Mouse (Mus musculus): ENCODE data around the gene Gns.

Gns gene

GRCm38 (mm10) chr10:121427136-121427535 is 62.2 kb downstream of the Gns start:
- in situ Hi-C loops (cut with MboI; ENCODE audit: low sequenced_read_pairs): no loop called here

DNA sequence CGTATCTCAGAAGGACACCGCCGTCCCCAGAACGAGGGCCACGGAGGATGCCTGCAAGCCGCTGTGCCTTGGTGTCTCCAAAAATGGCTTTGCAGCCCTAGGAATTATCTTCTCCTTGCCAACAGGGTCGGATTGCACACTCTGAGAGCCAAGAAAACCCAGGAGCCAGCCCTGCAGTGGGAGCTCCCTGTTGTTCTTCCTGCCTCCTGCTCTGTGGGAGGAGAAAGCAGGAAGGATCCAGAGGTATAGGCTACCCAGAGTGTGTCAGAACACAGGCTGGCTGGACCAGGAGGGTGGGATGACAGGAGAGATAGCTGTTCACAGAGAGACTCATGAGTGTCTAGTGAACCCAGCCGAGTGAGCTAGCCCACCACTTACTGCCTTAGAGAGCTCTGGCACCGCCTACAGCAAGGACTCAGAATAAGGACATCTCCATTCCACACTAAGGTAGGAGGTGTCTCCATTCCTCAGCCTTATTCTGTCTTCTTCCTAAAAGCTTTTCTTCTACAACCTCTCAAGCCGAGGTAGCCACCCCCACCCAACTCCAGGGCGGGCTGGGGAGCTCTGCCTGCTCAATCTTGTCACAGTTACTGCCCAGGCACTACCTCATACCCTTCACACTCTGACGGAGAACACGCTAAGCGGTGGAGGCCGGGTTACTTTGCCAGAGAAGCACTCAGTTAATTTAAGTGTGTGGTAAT is 63.3 kb downstream of the Gns start:
- in situ Hi-C loops (cut with MboI; ENCODE audit: low sequenced_read_pairs): no loop called here

DNA sequence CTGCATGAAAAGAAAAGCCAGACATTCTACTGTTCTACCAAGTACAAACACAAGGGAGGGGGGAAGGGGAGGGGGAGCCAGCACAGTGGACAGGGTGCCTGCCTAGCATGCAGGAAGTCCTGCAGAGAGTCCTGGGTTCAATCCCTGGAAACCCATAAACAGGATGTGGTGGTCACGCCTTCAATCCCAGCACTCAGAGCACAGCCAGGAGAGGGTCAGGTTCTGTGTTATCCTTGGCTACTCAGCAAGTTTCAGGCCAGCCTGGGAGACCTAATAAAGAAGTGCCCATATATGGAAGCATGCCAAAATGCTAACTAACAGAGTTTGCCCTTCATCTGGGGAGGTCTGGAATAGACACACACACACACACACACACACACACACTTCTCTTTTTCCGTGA is 64.2 kb downstream of the Gns start:
- in situ Hi-C loops (cut with MboI; ENCODE audit: low sequenced_read_pairs): no loop called here

- in situ Hi-C loops (cut with MboI; ENCODE audit: low sequenced_read_pairs): no loop called here
Measured at GRCm38 (mm10) chr10:121429581-121429980, 64.7 kb downstream of the Gns start.

- in situ Hi-C loops (cut with MboI; ENCODE audit: low sequenced_read_pairs): no loop called here
Measured at GRCm38 (mm10) chr10:121429981-121430682, 65.2 kb downstream of the Gns start.

GRCm38 (mm10) chr10:121430764-121431540 is 66.1 kb downstream of the Gns start:
- in situ Hi-C loops (cut with MboI; ENCODE audit: low sequenced_read_pairs): no loop called here

DNA sequence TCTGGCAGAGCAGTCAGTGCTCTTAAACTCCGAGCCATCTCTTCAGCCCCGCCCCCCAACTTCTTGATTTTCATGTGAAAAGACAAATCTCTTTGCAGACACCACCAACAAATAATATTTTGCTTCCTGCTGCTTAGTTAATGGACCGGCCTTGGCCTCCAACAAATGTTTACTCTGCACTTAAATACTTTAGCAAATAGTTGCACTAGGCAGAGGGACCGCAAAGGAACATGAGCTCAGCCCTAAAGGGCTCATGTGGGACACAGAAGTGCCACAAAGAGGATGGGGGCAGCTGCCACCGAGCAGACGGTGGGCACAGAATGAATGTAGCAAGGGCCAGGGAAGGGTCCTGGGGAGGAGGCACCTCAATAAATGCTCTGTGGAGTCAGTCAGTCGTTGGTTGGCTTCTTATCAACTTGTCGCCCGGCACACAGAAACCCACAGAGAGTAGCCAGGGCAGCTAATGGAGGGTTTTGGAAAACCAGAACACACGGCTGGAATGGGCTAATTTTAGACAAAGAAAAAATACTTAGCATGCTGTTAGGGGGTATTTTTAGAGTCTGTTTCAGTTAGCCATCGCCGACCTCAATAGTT is 67.2 kb downstream of the Gns start:
- in situ Hi-C loops (cut with MboI; ENCODE audit: low sequenced_read_pairs): no loop called here

GRCm38 (mm10) chr10:121432635-121433280 is 67.9 kb downstream of the Gns start:
- in situ Hi-C loops (cut with MboI; ENCODE audit: low sequenced_read_pairs): no loop called here

DNA sequence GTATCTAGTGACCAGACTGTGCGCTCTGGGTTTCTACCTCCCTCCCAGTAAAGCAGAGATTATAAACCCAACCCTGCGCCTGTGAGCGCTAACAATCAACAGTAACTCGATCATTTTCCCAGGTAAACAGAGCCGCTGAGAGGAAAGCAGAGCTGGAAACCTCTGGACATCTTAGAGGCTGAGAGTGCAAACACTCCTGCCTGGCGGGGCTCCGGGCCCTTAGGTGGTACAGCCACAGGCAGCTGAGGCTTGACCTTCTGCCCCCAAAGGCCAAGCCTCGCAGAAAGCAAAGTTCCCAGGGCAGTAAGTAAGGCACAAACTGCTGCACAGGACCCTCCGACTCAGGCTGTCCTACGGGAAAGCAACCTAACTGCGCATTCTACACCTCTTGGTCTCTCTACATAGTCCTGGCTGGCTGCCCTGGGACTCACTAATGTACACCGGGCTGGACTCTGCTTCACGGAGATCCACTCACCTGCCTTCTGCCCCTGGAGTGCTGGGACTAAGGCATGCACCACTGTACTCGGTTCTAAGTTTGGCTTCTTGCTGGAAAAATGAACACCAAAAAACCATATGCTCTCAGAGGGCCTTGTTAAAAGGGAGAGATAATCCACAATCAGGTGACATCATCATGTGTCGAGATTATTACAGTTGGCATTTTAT is 69.7 kb downstream of the Gns start:
- in situ Hi-C loops (cut with MboI; ENCODE audit: low sequenced_read_pairs): no loop called here

DNA sequence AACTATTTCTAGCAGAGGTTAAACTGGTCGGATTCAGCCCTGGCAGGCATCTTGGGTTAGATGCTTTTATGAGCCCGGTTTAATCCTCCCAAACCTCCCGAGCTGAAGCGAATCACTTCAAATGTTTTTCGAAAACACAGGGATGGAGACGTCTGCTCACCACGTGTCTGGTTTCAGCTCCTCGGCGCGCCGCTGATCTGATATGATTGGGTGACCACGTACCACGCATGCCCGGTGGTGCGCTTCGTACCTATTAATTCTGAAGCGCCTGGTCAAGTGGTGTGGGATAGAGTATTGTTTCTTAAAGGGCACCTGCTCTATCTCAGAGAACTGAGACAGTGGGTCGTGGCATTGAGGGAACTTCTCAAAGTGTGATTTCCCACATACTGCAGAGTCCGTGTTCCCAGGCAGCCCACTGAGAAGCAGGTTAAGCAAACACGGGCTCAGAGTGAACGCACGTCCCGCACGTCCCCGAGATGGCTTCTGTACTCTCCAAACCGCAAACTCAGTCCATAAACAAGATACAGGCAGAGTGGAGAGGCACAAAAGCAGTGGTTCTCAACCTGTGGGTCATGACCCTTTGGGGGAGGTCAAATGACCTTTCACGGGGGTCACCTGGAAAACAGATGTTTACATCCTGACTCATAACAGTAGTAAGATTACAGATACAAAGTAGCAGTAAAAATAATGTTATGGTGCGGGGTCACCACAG is 70.8 kb downstream of the Gns start:
- in situ Hi-C loops (cut with MboI; ENCODE audit: low sequenced_read_pairs): no loop called here

- in situ Hi-C loops (cut with MboI; ENCODE audit: low sequenced_read_pairs): no loop called here
Measured at GRCm38 (mm10) chr10:121436258-121436645, 71.4 kb downstream of the Gns start.

- in situ Hi-C loops (cut with MboI; ENCODE audit: low sequenced_read_pairs): no loop called here
Measured at GRCm38 (mm10) chr10:121436693-121437092, 71.8 kb downstream of the Gns start.

GRCm38 (mm10) chr10:121438109-121438508 is 73.2 kb downstream of the Gns start:
- in situ Hi-C loops (cut with MboI; ENCODE audit: low sequenced_read_pairs): no loop called here

- in situ Hi-C loops (cut with MboI; ENCODE audit: low sequenced_read_pairs): no loop called here
Measured at GRCm38 (mm10) chr10:121439310-121439731, 74.4 kb downstream of the Gns start.

GRCm38 (mm10) chr10:121443791-121444190 is 78.9 kb downstream of the Gns start:
- in situ Hi-C loops (cut with MboI; ENCODE audit: low sequenced_read_pairs): no loop called here

- in situ Hi-C loops (cut with MboI; ENCODE audit: low sequenced_read_pairs): no loop called here
Measured at GRCm38 (mm10) chr10:121444198-121444597, 79.3 kb downstream of the Gns start.

DNA sequence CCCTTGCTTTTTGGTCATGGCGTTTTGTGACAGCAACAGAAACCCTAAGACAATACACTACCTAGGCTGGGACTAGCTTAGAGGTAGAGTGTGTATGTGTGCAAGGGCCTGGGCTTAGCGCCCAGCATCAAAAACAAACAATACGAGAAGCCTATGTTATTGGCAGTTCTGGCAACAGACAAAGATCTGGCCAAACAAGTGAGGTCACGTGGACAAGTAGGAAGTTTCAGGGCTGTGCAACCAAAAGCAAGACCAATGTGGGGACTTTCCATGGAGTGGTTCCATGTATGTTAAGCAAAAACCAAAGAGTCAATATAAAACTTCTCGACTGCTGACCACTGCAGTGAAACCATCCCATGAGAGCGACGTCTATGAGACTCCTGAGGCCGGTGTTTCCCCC is 80.9 kb downstream of the Gns start:
- in situ Hi-C loops (cut with MboI; ENCODE audit: low sequenced_read_pairs): no loop called here

Data from CH12F3 (cell line).